Mouse (Mus musculus): ENCODE data around the gene Gm5771. TPM values are rescaled to one million over a fixed set of nuclear protein-coding genes. Genes with fewer than 3 reads are reported as not detected.

Gene Gm5771
- polyA plus RNA-seq (2014; fragmentation: Illumina TruSeq; extraction: RNeasy Lipid Tissue Mini Kit (QIAGEN cat#74804); ENCODE audit: low read depth, low replicate concordance), result not detected

GRCm38 (mm10) chr6:41392056-41392455, at the start of gene Gm5771:
Gm5771 (plus strand) TSS chr6:41392356.

GRCm38 (mm10) chr6:41353932-41354331, 38.2 kb upstream of the Gm5771 start, which contains the start of gene Try10:
Try10 (plus strand) TSS chr6:41354105.

GRCm38 (mm10) chr6:41377578-41377977, 14.6 kb upstream of the Gm5771 start, which contains the start of gene Prss3:
Prss3 (minus strand) TSS chr6:41377678.

GRCm38 (mm10) chr6:41446045-41446444, 53.9 kb downstream of the Gm5771 start, which contains the start of gene Gm10334:
Gm10334 (minus strand) TSS chr6:41446145.

Other genes starting within 250 kb of the Gm5771 start
- gene Try4, start 90.1 kb upstream of the Gm5771 start, polyA plus RNA-seq (2014; fragmentation: Illumina TruSeq; extraction: RNeasy Lipid Tissue Mini Kit (QIAGEN cat#74804); ENCODE audit: low read depth, low replicate concordance), result not detected
- not detected for gene Try5, start 75.5 kb upstream of the Gm5771 start, polyA plus RNA-seq (2014; fragmentation: Illumina TruSeq; extraction: RNeasy Lipid Tissue Mini Kit (QIAGEN cat#74804); ENCODE audit: low read depth, low replicate concordance)
- gene Try10, start 38.3 kb upstream of the Gm5771 start, polyA plus RNA-seq (2014; fragmentation: Illumina TruSeq; extraction: RNeasy Lipid Tissue Mini Kit (QIAGEN cat#74804); ENCODE audit: low read depth, low replicate concordance), result not detected
- gene Prss3, start 14.7 kb upstream of the Gm5771 start, polyA plus RNA-seq (2014; fragmentation: Illumina TruSeq; extraction: RNeasy Lipid Tissue Mini Kit (QIAGEN cat#74804); ENCODE audit: low read depth, low replicate concordance), result not detected
- gene Gm10334, start 53.8 kb downstream of the Gm5771 start, polyA plus RNA-seq (2014; fragmentation: Illumina TruSeq; extraction: RNeasy Lipid Tissue Mini Kit (QIAGEN cat#74804); ENCODE audit: low read depth, low replicate concordance), result not detected
- gene Prss1, start 66.6 kb downstream of the Gm5771 start, polyA plus RNA-seq (2014; fragmentation: Illumina TruSeq; extraction: RNeasy Lipid Tissue Mini Kit (QIAGEN cat#74804); ENCODE audit: low read depth, low replicate concordance), result not detected
- gene Prss2, start 129.4 kb downstream of the Gm5771 start, polyA plus RNA-seq (2014; fragmentation: Illumina TruSeq; extraction: RNeasy Lipid Tissue Mini Kit (QIAGEN cat#74804); ENCODE audit: low read depth, low replicate concordance), result not detected
- not detected for gene Ephb6, start 213.1 kb downstream of the Gm5771 start, polyA plus RNA-seq (2014; fragmentation: Illumina TruSeq; extraction: RNeasy Lipid Tissue Mini Kit (QIAGEN cat#74804); ENCODE audit: low read depth, low replicate concordance)
- not detected for gene Trpv6, start 244.0 kb downstream of the Gm5771 start, polyA plus RNA-seq (2014; fragmentation: Illumina TruSeq; extraction: RNeasy Lipid Tissue Mini Kit (QIAGEN cat#74804); ENCODE audit: low read depth, low replicate concordance)